Mouse (Mus musculus) heart, postnatal 0 days (tissue): ENCODE measurements around the gene Vipr1. TPM values are rescaled to one million over a fixed set of nuclear protein-coding genes. Genes with fewer than 3 reads are reported as not detected.

Source experiments
- ATAC-seq: fragments of 200-750 bp; cut with Nextera tagmentation; 2 replicates; pipeline ENCODE4 v1.8.0; 2017; ENCODE audit warnings: low read depth, moderate number of reproducible peaks, moderate library complexity; ENCODE audit not compliant: insufficient read depth
- DNase-seq: peaks from one replicate; pipeline ENCODE4 v3.0.0-alpha.2; 2016; ENCODE audit warnings: low spot score
- H3K27ac ChIP-seq: fragments of 300-500 bp; sonication (generic); 2 replicates; pipeline ENCODE4 v1.5.1; 2014; ENCODE audit warnings: low read depth, mild to moderate bottlenecking
- H3K27me3 ChIP-seq: fragments of 300-500 bp; sonication (generic); 2 replicates; pipeline ENCODE4 v1.6.1; 2014; ENCODE audit warnings: low read length, mixed read lengths; ENCODE audit not compliant: control insufficient read depth, insufficient read depth
- H3K36me3 ChIP-seq: fragments of 300-500 bp; sonication (generic); replicated peaks from 2 replicates; pipeline ENCODE4 v1.6.1; 2014; ENCODE audit warnings: low read length, mixed read lengths; ENCODE audit not compliant: control insufficient read depth, insufficient read depth
- H3K4me1 ChIP-seq: fragments of 300-500 bp; sonication (generic); 2 replicates; pipeline ENCODE4 v1.6.1; 2014; ENCODE audit warnings: antibody characterized with exemption; ENCODE audit not compliant: control insufficient read depth, insufficient read depth
- H3K4me2 ChIP-seq: fragments of 300-500 bp; sonication (generic); 2 replicates; pipeline ENCODE4 v1.6.1; 2014; ENCODE audit warnings: low read depth, mild to moderate bottlenecking, low read length, moderate library complexity
- H3K4me3 ChIP-seq: fragments of 300-500 bp; sonication (generic); 2 replicates; pipeline ENCODE4 v1.5.1; 2014; ENCODE audit warnings: low read depth, low read length
- H3K9ac ChIP-seq: fragments of 300-500 bp; sonication (generic); replicated peaks from 2 replicates; pipeline ENCODE4 v1.6.1; 2014; ENCODE audit warnings: low read depth, low read length, mixed read lengths
- H3K9me3 ChIP-seq: fragments of 300-500 bp; sonication (generic); replicated peaks from 2 replicates; pipeline ENCODE4 v1.6.1; 2016; ENCODE audit warnings: low read length; ENCODE audit not compliant: control insufficient read depth
- CTCF ChIP-seq: IDR thresholded peaks from 2 replicates; pipeline ENCODE4 v1.5.1; 2016; ENCODE audit warnings: antibody characterized with exemption, control low read depth, low read depth
- EP300 ChIP-seq: IDR thresholded peaks from 2 replicates; pipeline ENCODE4 v1.6.1; 2016; ENCODE audit warnings: antibody characterized with exemption, low read depth
- WGBS: fragments of 180-500 bp; shearing (Covaris S2); extraction: QIAGEN DNeasy Blood & Tissue Kit; methylation state at CpG from one replicate; pipeline ENCODE4 v1.1.7; 2014; 5-methylcytosine and 5-hydroxymethylcytosine counted together
- polyA plus RNA-seq: library from polyadenylated mRNA; unstranded; fragments of >200 nt; fragmentation: Nextera tagmentation; extraction: Ambion mirVana; gene quantifications from 2 replicates; pipeline ENCODE4 v1.2.1, GENCODE M21; 2015
- total RNA-seq: library from RNA; depleted of rRNA; stranded (reverse); fragments of >200 nt; gene quantifications from 2 replicates; pipeline ENCODE4 v1.2.3, GENCODE M21; 2014; ENCODE audit warnings: low replicate concordance

Vipr1 gene
- total and polyA plus RNA-seq, 2 experiments from 2014 or later = 0.40 to 1.3 TPM

DNA sequence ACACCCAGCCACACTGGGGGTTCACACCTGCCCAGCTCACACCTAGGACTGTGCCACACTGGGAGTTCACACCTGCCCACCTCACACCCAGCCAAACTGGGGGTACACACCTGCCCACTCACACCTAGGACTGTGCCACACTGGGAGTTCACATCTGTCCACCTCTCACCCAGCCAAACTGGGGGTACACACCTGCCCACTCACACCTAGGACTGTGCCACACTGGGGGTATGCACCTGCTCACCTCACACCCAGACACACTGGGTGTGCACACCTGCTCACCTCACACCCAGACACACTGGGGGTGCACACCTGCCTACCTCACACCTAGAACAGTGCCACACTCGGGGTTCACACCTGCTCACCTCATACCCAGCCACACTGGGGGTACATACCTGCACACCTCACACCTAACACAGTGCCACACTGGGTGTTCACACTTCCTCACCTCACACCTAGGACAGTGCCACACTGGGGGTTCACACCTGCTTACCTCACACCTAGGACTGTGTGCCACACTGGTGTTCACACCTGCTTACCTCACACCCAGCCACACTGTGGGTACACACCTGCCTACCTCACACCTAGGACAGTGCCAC, 35.9 kb upstream of the Vipr1 start:
- Histone ChIP-seq H3K36me3 (no peaks in the 10 kb centered on the region), H3K4me2 (no peak overlapping the region), H3K4me1 (no peaks in the 10 kb centered on the region), H3K27me3 (0 out of 2 replicates have a peak, but pooled peaks cover 3% of the 10 kb centered on the region), H3K27ac (no peak overlapping the region), H3K9me3 (no peaks in the 10 kb centered on the region), H3K9ac (no peak overlapping the region), H3K4me3 (no peak overlapping the region)
- TF ChIP-seq CTCF = no peak
- TF ChIP-seq EP300 = no peak
- 42% methylated on average over 1 of the region's 1 CpGs for WGBS
- DNase-seq (no peak), ATAC-seq (no peak)

DNA sequence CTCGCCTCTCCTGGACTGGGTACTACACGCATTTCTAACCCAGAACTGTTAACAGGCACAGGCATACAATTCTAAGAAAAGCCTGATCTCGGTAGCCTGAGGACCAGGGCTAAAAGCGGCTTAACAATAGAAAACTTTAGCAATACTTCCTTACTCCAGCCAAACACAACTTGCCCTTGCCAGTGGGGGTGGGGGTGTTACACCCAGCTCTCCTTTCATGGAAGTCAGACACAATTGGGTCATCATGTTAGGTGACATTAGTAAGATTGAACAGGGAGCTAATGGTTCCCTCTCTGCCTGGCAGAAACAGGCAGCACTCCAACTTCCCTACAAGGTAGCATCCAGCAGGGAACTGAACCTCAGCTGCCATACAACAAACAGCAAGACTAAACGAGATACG, 33.1 kb upstream of the Vipr1 start:
- Histone ChIP-seq H3K4me3 (no peak overlapping the region), H3K27ac (no peak overlapping the region), H3K9ac (no peak overlapping the region), H3K36me3 (no peaks in the 10 kb centered on the region), H3K27me3 (0 out of 2 replicates have a peak, but pooled peaks cover 3% of the 10 kb centered on the region), H3K4me1 (no peaks in the 10 kb centered on the region), H3K4me2 (no peak overlapping the region), H3K9me3 (no peaks in the 10 kb centered on the region)
- WGBS = 40% methylated on average over 6 of the region's 6 CpGs
- ATAC-seq = no peak
- TF ChIP-seq CTCF (no peak), EP300 (no peak)
- DNase-seq = no peak

DNA sequence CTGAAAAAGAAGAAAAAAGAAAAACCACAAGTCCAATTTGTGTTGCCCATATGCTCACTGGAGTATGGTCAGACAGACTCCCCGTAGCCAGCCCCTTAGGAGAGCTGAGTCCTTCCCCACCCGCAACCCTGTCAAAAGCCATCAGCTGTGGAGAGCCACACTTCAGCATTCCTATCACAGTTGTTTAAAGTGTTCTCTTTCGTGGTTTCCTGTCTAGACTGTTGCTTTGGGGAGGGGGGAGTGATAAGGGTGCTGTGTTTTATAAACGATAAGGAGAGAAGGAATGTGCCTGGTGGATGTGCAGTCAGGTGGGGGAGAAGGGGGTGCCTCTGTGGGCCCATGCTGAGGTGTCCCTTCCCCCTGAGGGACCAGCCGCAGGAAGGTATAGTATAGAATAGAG, 29.3 kb upstream of the Vipr1 start:
- H3K9me3 ChIP-seq = no peaks in the 10 kb centered on the region
- H3K27me3 ChIP-seq = no peaks in the 10 kb centered on the region
- DNase-seq (no peak), ATAC-seq (0 out of 2 replicates have a peak, but pooled peaks have one; percentile 24)
- WGBS = 11% methylated on average over 5 of the region's 5 CpGs
- H3K4me1 ChIP-seq = no peaks in the 10 kb centered on the region
- no peaks in the 10 kb centered on the region for H3K36me3 ChIP-seq
- no peak overlapping the region for H3K9ac ChIP-seq
- no peak overlapping the region for H3K27ac ChIP-seq
- H3K4me2 ChIP-seq = no peak overlapping the region
- TF ChIP-seq EP300 (no peak), CTCF (no peak)
- no peak overlapping the region for H3K4me3 ChIP-seq

DNA sequence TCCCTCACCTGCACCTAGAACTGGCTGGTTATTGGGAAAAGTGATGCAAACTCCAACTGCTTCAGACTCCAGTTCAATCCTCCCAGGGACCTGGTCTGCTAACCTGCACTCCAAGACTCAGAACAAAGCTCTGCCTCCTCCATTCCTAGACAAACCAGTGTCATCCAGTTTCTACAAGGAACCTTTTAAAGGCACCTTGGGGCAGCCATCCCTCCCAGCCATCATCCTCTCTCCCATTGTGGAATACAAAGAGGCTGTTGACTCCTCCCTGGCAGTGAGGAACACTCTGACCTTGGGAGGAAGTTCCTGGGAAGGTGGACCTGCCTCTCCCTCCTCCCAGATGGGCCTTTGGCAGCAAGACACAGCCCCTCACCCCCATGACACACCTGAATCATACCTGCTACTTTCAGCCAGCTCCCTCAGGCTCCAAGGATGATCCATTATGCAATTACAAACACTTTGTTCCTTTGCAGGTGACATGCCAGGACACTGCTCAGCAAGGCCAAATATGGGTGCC, 28.2 kb upstream of the Vipr1 start:
- H3K9ac ChIP-seq = no peak overlapping the region
- DNase-seq (no peak), ATAC-seq (no peak)
- H3K27me3 ChIP-seq = no peaks in the 10 kb centered on the region
- no peak overlapping the region for H3K4me2 ChIP-seq
- H3K4me3 ChIP-seq = no peak overlapping the region
- no peak overlapping the region for H3K27ac ChIP-seq
- H3K9me3 ChIP-seq = no peaks in the 10 kb centered on the region
- H3K36me3 ChIP-seq = no peaks in the 10 kb centered on the region
- TF ChIP-seq EP300 (no peak), CTCF (no peak)
- H3K4me1 ChIP-seq = no peaks in the 10 kb centered on the region

DNA sequence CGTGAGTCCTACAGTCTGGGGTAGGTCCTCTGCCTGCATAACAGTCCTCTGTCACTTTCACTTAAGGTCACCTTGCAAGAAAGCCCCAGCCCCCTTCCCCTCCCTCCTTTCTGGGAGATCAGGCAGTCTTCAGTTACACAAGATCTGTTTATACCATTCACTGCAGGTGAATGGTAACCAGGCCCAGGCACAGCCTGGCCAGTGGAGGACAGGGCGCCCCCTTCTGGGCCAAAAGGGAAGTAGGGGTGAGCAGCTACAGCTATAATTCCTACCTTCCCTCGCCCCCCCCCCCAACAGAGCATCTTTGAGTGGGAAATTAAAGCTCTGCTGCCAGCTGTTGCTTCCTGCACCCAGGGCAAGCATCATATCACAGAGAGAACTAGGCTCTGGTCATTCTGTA, 26.0 kb upstream of the Vipr1 start:
- no peaks in the 10 kb centered on the region for H3K9me3 ChIP-seq
- H3K4me3 ChIP-seq = no peak overlapping the region
- no peaks in the 10 kb centered on the region for H3K4me1 ChIP-seq
- DNase-seq (no peak), ATAC-seq (no peak)
- no peaks in the 10 kb centered on the region for H3K27me3 ChIP-seq
- WGBS = 50% methylated on average over 3 of the region's 3 CpGs
- no peaks in the 10 kb centered on the region for H3K36me3 ChIP-seq
- no peak overlapping the region for H3K9ac ChIP-seq
- TF ChIP-seq CTCF (peak; percentile 24), EP300 (no peak)
- no peak overlapping the region for H3K27ac ChIP-seq
- no peak overlapping the region for H3K4me2 ChIP-seq

DNA sequence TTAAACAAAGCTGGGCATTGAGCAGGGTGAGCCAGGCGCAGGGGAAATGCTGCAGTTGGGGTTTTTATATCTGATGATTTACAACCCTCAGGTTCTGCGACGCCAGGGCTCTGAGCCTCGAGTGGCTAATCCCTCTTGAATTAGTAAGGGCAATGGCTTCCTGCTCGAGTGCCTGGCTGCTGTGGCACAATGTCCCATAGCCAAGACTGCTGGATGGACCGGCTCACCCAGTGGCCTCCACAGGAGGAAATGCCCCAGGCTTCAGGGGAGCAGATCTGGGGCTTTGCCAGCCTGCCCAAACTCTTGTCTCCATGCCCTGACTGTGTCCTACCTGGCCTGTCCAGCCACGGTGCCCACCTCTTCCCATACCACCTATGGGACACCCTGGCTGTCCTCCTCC, 23.1 kb upstream of the Vipr1 start:
- DNase-seq = no peak
- 56% methylated on average over 7 of the region's 7 CpGs for WGBS
- no peaks in the 10 kb centered on the region for H3K4me1 ChIP-seq
- H3K9ac ChIP-seq = no peak overlapping the region
- no peak overlapping the region for H3K27ac ChIP-seq
- ATAC-seq = no peak
- TF ChIP-seq EP300 (no peak), CTCF (no peak)
- no peak overlapping the region for H3K4me2 ChIP-seq
- H3K4me3 ChIP-seq = no peak overlapping the region
- H3K27me3 ChIP-seq = no peaks in the 10 kb centered on the region
- no peaks in the 10 kb centered on the region for H3K36me3 ChIP-seq
- no peaks in the 10 kb centered on the region for H3K9me3 ChIP-seq
